Mouse (Mus musculus) midbrain, embryonic 13.5 days (tissue): ENCODE measurements around the gene Arsb. TPM values are rescaled to one million over a fixed set of nuclear protein-coding genes. Genes with fewer than 3 reads are reported as not detected.
A peak's percentile ranks its signal among the peaks of the same experiment; 100 is the strongest.

Experiments used
- ATAC-seq: fragments of 200-750 bp; cut with Nextera tagmentation; 2 replicates; pipeline ENCODE4 v1.8.0; 2017; ENCODE audit warnings: mild to moderate bottlenecking, moderate TSS enrichment, moderate library complexity
- H3K27ac ChIP-seq: fragments of 300-500 bp; sonication (generic); 2 replicates; pipeline ENCODE4 v1.5.1; 2015; ENCODE audit warnings: inconsistent platforms, mild to moderate bottlenecking, moderate library complexity
- H3K27me3 ChIP-seq: fragments of 300-500 bp; sonication (generic); 2 replicates; pipeline ENCODE4 v1.6.1; 2015; ENCODE audit warnings: mild to moderate bottlenecking, inconsistent platforms
- H3K36me3 ChIP-seq: fragments of 300-500 bp; sonication (generic); 2 replicates; pipeline ENCODE4 v1.6.1; 2015; ENCODE audit warnings: mild to moderate bottlenecking, inconsistent platforms
- H3K4me1 ChIP-seq: fragments of 300-500 bp; sonication (generic); replicated peaks from 2 replicates; pipeline ENCODE4 v1.6.1; 2015; ENCODE audit warnings: inconsistent platforms
- H3K4me2 ChIP-seq: fragments of 300-500 bp; sonication (generic); replicated peaks from 2 replicates; pipeline ENCODE4 v1.6.1; 2015; ENCODE audit warnings: moderate library complexity, mild to moderate bottlenecking, inconsistent platforms
- H3K4me3 ChIP-seq: fragments of 300-500 bp; sonication (generic); replicated peaks from 2 replicates; pipeline ENCODE4 v1.5.1; 2015; ENCODE audit warnings: mild to moderate bottlenecking, inconsistent platforms
- H3K9ac ChIP-seq: fragments of 300-500 bp; sonication (generic); replicated peaks from 2 replicates; pipeline ENCODE4 v1.6.1; 2015; ENCODE audit warnings: mild to moderate bottlenecking, inconsistent platforms
- H3K9me3 ChIP-seq: fragments of 300-500 bp; sonication (generic); 2 replicates; pipeline ENCODE4 v1.6.1; 2016; ENCODE audit warnings: mild to moderate bottlenecking, inconsistent platforms
- WGBS: fragments of 180-500 bp; shearing (Covaris S2); methylation state at CpG from one replicate; pipeline ENCODE4 v1.1.7; 2015; 5-methylcytosine and 5-hydroxymethylcytosine counted together
- polyA plus RNA-seq: library from polyadenylated mRNA; unstranded; fragments of >200 nt; fragmentation: Nextera tagmentation; extraction: Ambion mirVana; gene quantifications from 2 replicates; pipeline ENCODE4 v1.2.1, GENCODE M21; 2015

The Arsb gene
- polyA plus RNA-seq, 1 experiment from 2014 or later: 7.3 TPM

- Histone ChIP-seq H3K27me3 (no peaks in the 10 kb centered on the region), H3K4me1 (no peaks in the 10 kb centered on the region), H3K27ac (no peak overlapping the region), H3K36me3 (no peaks in the 10 kb centered on the region), H3K9ac (no peak overlapping the region), H3K4me2 (no peak overlapping the region), H3K4me3 (no peak overlapping the region), H3K9me3 (peaks cover 6% of the 10 kb centered on the region; the same call in 1 of the 2 replicates)
- ATAC-seq: no peak
- WGBS: 67% methylated on average over 2 of the region's 2 CpGs
These were observed 58.3 kb downstream of the Arsb start for GRCm38 (mm10) chr13:93829565-93830293.

DNA sequence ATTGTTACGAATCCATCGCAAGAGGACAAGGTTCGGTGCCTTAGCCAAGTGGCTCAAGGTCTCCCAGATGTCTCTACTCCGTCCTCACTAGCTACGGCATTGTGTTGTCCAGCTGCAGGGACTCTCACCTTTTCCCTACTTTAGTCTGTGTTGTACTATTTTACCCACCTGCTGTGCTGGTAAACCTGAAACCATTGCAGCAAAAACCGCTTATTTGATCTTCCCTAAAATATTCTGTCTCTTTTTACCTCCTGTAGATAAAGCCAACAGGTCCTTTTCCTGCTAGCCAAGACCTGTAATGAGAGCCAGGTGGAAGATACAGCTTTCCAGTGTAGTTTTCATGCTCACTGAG lies 58.8 kb downstream of the Arsb start:
- Histone ChIP-seq H3K9me3 (peaks cover 6% of the 10 kb centered on the region; the same call in 1 of the 2 replicates), H3K4me3 (no peak overlapping the region), H3K4me2 (no peak overlapping the region), H3K27me3 (no peaks in the 10 kb centered on the region), H3K4me1 (no peaks in the 10 kb centered on the region), H3K36me3 (no peaks in the 10 kb centered on the region), H3K9ac (no peak overlapping the region), H3K27ac (no peak overlapping the region)
- 87% methylated on average over 6 of the region's 6 CpGs for WGBS
- ATAC-seq: no peak

DNA sequence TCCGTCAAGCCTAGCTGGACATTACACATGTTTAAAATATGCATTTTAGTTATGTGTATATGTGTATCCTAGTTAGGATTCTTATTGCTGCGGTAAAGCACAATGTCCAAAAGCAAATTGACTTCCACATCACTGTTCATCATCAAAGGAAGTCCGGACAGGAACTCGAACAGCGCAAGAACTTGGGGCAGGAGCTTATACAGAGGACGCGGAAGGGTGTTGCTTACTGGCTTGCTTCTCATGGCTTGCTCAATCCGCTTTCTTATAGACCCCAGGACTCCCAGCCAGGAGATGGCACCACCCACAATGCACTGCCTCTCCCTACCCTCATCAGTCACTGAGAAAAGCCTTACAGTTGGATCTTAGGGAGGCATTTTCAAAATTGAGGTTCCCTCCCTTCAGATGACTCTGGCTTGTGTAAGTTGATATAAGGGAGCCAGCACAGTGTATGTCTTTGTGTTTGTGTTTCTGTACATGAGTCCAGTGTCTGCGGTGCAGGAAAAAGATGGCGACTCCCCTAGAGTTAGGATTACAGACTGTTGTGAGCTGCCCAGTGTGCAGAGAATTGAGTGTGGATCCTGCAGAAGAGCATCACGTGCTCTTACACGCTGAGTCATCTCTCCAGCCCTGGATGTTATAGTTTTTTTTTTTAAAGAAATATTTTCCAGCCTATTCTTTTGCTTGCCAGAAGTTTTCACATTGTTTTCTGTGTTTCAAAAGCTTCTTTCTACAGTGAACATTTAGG lies 66.2 kb downstream of the Arsb start:
- Histone ChIP-seq H3K36me3 (no peaks in the 10 kb centered on the region), H3K27me3 (no peaks in the 10 kb centered on the region), H3K4me3 (no peak overlapping the region), H3K4me1 (peaks cover 22% of the 10 kb centered on the region), H3K9ac (no peak overlapping the region), H3K4me2 (no peak overlapping the region), H3K9me3 (peaks cover 3% of the 10 kb centered on the region; the same call in 1 of the 2 replicates), H3K27ac (no peak overlapping the region)
- WGBS: 88% methylated on average over 12 of the region's 12 CpGs
- ATAC-seq: no peak

- H3K36me3 ChIP-seq: no peaks in the 10 kb centered on the region
- no peaks in the 10 kb centered on the region for H3K27me3 ChIP-seq
- no peak overlapping the region for H3K4me3 ChIP-seq
- WGBS: 52% methylated on average over 8 of the region's 8 CpGs
- 0 out of 2 replicates have a peak, but pooled peaks cover 3% of the 10 kb centered on the region for H3K9me3 ChIP-seq
- no peak overlapping the region for H3K4me2 ChIP-seq
- H3K27ac ChIP-seq: peak overlapping the region; percentile 81
- ATAC-seq: no peak
- no peak overlapping the region for H3K9ac ChIP-seq
- peaks cover 22% of the 10 kb centered on the region for H3K4me1 ChIP-seq
These were observed 67.2 kb downstream of the Arsb start for GRCm38 (mm10) chr13:93838431-93839136.

GRCm38 (mm10) chr13:93839137-93839630 lies 67.8 kb downstream of the Arsb start:
- H3K9ac ChIP-seq: no peak overlapping the region
- 18% methylated on average over 10 of the region's 10 CpGs for WGBS
- no peaks in the 10 kb centered on the region for H3K9me3 ChIP-seq
- ATAC-seq: peak; percentile 95
- no peak overlapping the region for H3K4me2 ChIP-seq
- H3K27ac ChIP-seq: peak overlapping the region; percentile 81
- H3K27me3 ChIP-seq: no peaks in the 10 kb centered on the region
- H3K36me3 ChIP-seq: no peaks in the 10 kb centered on the region
- no peak overlapping the region for H3K4me3 ChIP-seq
- peaks cover 22% of the 10 kb centered on the region for H3K4me1 ChIP-seq

DNA sequence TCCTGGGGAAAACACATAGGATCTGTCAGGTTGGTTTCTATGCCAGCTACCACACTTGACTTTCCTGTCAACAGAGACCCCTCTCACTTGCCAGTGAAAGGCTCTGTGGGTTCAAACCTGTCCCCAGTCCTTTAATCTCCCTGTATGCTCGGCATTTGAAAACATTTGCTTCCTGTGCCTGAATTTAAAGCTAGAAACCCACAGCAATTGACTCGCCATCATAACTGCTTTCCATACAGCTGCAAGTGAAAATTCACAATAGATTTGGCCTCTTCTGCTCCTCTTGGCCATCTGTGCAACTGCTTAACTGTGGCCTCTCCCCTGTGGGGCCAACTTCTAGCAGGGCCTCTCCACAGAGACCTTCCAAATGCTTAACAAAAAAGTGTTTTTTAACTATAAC lies 68.3 kb downstream of the Arsb start:
- no peak for ATAC-seq
- H3K9me3 ChIP-seq: no peaks in the 10 kb centered on the region
- H3K4me1 ChIP-seq: peaks cover 22% of the 10 kb centered on the region
- H3K4me3 ChIP-seq: no peak overlapping the region
- 5% methylated on average over 2 of the region's 2 CpGs for WGBS
- no peak overlapping the region for H3K4me2 ChIP-seq
- H3K27ac ChIP-seq: peak overlapping the region; percentile 81
- H3K27me3 ChIP-seq: no peaks in the 10 kb centered on the region
- no peaks in the 10 kb centered on the region for H3K36me3 ChIP-seq
- no peak overlapping the region for H3K9ac ChIP-seq

GRCm38 (mm10) chr13:93840146-93840545 lies 68.7 kb downstream of the Arsb start:
- ATAC-seq: no peak
- H3K36me3 ChIP-seq: no peaks in the 10 kb centered on the region
- H3K27ac ChIP-seq: peak overlapping the region; percentile 81; the same call in 1 of the 2 replicates
- H3K4me3 ChIP-seq: no peak overlapping the region
- no peak overlapping the region for H3K4me2 ChIP-seq
- no peak overlapping the region for H3K9ac ChIP-seq
- 68% methylated on average over 2 of the region's 2 CpGs for WGBS
- no peaks in the 10 kb centered on the region for H3K9me3 ChIP-seq
- H3K27me3 ChIP-seq: no peaks in the 10 kb centered on the region
- H3K4me1 ChIP-seq: peaks cover 22% of the 10 kb centered on the region

- no peak overlapping the region for H3K4me2 ChIP-seq
- WGBS: 82% methylated on average over 10 of the region's 10 CpGs
- no peaks in the 10 kb centered on the region for H3K36me3 ChIP-seq
- ATAC-seq: no peak
- no peaks in the 10 kb centered on the region for H3K27me3 ChIP-seq
- H3K9me3 ChIP-seq: no peaks in the 10 kb centered on the region
- H3K4me3 ChIP-seq: no peak overlapping the region
- H3K4me1 ChIP-seq: peaks cover 5% of the 10 kb centered on the region; the same call in 1 of the 2 replicates
- no peak overlapping the region for H3K9ac ChIP-seq
- no peak overlapping the region for H3K27ac ChIP-seq
These were observed 75.5 kb downstream of the Arsb start for GRCm38 (mm10) chr13:93846831-93847518.

DNA sequence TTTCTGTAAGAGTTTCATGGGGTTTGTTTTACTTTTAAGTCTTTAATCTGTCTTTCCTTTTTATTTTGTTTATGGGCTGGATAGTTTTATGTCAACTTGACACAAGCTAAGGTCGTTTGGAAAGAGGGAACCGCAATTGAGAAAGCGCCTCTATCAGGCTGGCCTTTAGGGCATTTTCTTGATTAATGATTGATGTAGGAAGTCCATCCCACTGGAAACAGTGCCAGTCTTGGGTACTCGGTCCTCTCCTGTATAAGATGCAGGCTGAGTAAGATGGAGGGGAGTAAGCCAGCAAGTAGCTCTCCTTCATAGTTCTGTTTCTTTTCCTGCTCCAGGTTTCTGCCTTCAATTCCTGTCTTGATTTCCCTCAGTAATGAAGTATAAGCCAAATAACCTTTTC lies 76.2 kb downstream of the Arsb start:
- no peak overlapping the region for H3K4me2 ChIP-seq
- ATAC-seq: no peak
- no peak overlapping the region for H3K4me3 ChIP-seq
- H3K9ac ChIP-seq: no peak overlapping the region
- H3K27me3 ChIP-seq: no peaks in the 10 kb centered on the region
- WGBS: 74% methylated on average over 4 of the region's 4 CpGs
- H3K27ac ChIP-seq: no peak overlapping the region
- no peaks in the 10 kb centered on the region for H3K36me3 ChIP-seq
- peaks cover 11% of the 10 kb centered on the region; the same call in 1 of the 2 replicates for H3K4me1 ChIP-seq
- H3K9me3 ChIP-seq: no peaks in the 10 kb centered on the region

DNA sequence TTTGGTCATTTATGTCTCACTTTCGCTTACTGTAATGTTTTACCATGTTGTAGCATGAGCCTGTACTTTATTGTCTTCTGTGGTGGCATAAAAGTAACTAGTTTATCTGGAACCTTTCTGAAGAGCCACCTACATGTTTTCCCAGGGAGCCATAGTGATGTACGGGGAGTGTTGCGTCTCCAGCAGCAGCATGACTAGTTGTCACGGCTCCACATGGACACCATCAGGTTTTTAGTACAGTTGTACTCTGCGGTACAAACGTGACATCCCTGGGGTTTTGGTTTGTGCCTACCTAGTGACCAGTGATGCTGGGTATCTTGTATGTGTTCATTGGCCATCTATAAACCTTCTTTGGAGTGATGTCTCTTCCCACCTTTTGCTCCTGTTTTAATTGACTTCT lies 77.2 kb downstream of the Arsb start:
- no peaks in the 10 kb centered on the region for H3K27me3 ChIP-seq
- no peak for ATAC-seq
- WGBS: 89% methylated on average over 6 of the region's 6 CpGs

DNA sequence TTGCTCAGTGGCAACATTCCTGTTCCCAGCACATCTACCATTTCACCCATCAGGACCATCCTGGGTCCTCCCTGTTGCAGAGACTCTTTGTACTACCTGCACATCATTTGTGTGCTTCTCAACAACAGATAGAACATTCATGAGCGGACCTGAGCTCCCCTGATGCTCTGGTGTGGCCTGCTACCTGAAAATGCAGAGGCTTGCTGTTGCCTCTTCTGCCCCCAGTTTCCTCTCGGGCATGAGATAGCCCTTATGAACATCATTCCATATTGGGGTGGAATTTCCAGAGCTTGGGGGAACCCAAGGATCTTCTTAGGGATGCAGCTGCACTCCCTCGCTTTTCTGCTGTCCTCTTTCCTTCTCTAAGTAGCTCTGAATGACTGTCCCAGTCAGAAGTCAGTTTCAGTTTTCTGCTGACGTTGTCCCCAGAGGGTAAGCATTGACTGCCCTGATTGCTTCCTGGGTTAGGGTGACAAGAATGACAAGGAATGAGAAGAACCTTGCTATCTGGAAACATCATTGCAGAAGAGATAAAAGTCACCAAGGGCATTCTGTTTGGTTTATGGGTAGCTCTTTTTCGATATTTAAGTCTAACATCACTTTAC lies 78.4 kb downstream of the Arsb start:
- H3K4me3 ChIP-seq: no peak overlapping the region
- H3K27me3 ChIP-seq: no peaks in the 10 kb centered on the region
- WGBS: 82% methylated on average over 5 of the region's 5 CpGs
- ATAC-seq: no peak
- no peak overlapping the region for H3K9ac ChIP-seq
- H3K36me3 ChIP-seq: no peaks in the 10 kb centered on the region
- H3K4me1 ChIP-seq: peaks cover 11% of the 10 kb centered on the region; the same call in 1 of the 2 replicates
- no peak overlapping the region for H3K4me2 ChIP-seq
- H3K27ac ChIP-seq: no peak overlapping the region
- H3K9me3 ChIP-seq: no peaks in the 10 kb centered on the region

More for the DNA sequence above, 77.2 kb downstream of the Arsb start:
- Histone ChIP-seq H3K9me3 (no peaks in the 10 kb centered on the region), H3K27ac (no peak overlapping the region), H3K4me1 (peaks cover 11% of the 10 kb centered on the region; the same call in 1 of the 2 replicates), H3K9ac (no peak overlapping the region), H3K4me3 (no peak overlapping the region), H3K36me3 (no peaks in the 10 kb centered on the region), H3K4me2 (no peak overlapping the region)
